Mouse (Mus musculus) lung, postnatal 36 days (tissue): ENCODE results near the gene Atxn1.

Experiments
- DNase-seq: peaks from one replicate; pipeline ENCODE4 v3.0.0; 2022; ENCODE audit warnings: mixed read lengths

The Atxn1 gene

DNA sequence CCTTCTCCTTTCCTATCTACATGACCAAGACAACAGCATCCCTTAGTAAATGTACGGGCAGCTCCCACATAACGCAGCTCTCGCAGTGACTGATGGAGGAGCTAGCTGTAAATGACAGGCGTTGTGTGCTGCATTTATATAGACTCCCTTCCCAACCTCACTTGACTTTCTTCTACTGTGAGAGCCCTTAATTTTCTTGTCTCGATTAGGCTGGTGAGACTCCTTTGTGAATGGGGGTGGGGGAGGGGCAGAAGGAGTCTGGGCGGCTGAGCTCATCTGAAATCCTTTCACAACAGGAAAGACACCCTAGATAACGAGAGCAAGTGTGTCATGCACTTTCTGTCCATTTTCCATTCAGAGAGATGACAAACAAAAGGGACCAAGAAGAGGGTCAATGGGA lies 344.5 kb downstream of the Atxn1 start:
- DNase-seq, result no peak

DNA sequence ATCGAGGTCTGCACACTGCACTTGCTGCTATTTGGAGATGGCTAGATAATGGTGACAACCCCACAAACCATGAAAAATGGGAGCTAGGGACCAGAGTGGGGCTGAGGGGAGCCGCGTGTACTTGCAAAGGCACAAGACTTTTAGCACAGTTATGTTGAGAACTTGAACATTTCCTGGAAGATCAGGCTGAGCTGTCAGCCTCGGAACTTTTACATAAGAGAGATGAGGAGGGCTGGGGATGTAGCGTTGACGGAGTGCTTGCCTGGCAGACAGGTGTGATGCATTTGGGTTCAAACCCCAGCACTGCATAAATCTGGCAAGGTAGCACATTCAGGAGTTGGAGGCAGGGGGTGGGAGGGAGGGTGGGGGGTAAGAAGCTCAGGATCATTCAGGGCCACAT lies 346.8 kb downstream of the Atxn1 start:
- no peak for DNase-seq

- no peak for DNase-seq
These were observed 350.0 kb downstream of the Atxn1 start for GRCm38 (mm10) chr13:45614762-45615161.

DNA sequence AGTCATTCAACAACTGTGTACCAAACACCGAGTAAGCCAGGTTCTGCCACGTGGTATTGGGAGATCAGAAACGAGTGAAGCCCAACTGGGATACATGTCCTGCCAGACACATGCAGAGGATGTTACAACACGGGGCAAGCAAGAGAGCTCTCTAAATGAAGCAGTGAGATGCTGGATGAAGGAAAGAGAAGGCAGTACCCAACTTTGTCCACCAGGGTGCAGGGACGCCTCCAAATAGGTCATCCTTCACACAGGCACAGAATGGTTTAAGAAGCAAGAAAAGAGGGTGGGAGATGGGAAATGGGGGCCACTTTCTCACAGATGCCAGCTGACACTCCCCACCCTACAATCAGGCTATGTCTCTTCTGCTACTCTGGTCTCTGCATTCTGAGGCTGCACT lies 351.5 kb downstream of the Atxn1 start:
- peak; percentile 58 for DNase-seq

DNA sequence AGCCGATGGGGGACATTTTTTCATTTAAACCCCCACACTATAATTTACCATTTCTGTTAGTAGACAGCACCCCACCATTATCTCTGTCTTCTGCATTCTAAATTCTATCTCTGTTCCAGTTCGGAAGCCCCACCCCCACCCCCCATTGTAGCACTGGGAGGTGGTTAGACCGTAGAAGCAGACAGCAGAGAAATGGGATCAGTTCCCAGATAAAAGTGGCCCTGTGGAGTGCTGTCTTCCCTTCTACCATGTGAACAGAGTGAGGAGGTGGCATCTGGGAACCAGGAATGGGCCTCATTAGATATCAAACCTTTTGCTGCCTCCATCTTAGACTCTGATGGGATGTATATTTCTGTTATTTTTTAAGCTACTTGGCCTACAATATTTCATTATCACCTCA lies 353.3 kb downstream of the Atxn1 start:
- no peak for DNase-seq

DNA sequence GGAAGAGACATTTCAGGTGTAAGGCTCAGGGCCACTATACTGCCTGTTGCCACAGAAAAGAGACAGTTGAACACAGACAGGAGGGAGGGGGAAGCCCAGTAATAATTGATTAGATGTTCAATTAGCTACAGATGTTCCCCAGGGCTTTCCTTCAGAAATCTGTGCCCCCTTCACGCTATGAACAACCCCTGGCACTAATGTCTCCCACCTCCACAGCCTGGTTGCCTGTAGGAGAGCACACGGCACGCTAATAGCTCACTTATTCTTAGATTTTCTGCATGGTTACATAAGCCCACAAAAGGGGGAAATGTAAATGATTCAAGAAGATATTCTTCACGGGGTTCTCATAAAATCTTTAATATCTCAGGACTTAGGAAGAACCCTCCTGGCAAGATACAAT lies 355.3 kb downstream of the Atxn1 start:
- no peak for DNase-seq

DNA sequence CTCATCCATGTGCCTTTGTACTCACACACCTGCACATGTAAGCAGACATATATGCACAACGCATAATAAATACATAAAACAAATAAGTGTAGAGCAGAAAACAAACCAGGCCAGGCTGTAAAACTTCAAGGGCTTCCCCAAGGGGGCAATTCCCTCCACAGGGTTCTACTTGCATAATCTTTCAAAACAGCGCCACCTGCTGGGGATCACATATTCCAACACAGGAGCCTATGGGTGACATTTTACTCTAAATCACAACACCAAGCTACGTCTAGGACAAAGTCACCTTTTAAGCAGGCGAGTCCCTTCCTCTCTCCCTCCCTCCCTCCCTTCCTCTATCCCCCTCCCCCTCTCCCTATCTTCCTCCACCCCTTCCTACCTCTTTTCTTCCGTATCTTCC lies 356.2 kb downstream of the Atxn1 start:
- DNase-seq, result no peak

- DNase-seq, result no peak
These were observed 356.9 kb downstream of the Atxn1 start for GRCm38 (mm10) chr13:45607946-45608345.

DNA sequence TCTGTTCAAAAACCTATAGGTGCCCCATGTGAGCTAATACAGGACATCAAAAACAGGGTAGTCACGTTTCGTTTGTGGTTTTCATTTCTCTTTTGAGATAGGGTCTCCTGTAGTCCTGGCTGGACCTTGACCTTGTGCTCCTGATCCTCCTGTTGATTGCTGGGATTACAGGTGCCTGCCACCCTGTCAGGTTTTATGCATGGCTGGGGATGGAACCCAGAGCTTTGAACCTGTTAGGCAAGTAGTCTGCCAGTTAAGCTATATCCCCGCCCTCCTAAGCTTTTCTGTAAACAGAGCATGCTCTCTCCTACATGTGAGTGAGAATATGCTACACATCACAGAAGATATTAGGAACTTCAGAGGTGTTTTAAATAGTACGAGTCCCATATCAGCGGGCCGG lies 361.2 kb downstream of the Atxn1 start:
- no peak for DNase-seq

GRCm38 (mm10) chr13:45600443-45600842 lies 364.4 kb downstream of the Atxn1 start:
- DNase-seq, result no peak

GRCm38 (mm10) chr13:45599831-45600230 lies 365.0 kb downstream of the Atxn1 start:
- DNase-seq, result no peak

DNA sequence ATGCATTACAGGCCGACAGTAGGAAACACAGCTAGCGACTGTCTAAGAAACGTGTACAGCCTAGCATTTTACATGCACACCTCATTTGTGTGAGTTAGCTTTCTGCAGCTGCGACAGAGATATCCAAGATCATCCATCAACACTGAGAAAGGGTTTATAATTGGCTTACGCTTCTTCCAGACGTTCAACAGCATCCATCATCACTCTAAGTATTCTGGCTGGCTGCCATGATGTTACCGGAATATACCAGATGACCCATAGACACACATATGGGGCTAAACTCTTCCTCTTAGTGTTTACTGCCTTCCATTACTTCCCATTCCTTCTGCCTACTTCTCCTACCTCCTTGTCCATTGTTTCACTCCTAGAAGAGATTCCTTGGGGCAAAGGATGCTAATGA lies 369.4 kb downstream of the Atxn1 start:
- no peak for DNase-seq

DNA sequence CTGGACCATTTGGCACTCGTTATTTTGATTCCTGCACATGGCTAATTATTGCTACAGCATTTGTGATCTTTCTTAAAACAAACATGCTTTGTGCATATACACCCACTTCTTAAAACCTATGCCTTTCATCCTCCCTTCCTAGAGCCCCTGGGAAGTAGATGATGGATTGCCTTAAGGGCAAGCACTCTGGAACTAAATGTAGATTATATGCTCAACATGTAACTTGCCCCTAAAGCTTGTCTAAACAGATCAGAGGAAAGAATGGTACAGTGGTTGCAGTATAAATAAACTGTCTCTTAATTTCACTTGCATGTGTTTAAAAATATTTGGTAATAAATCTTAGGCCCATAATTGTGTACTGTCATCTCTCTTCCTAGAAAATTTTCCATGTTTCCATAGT lies 370.9 kb downstream of the Atxn1 start:
- no peak for DNase-seq

DNA sequence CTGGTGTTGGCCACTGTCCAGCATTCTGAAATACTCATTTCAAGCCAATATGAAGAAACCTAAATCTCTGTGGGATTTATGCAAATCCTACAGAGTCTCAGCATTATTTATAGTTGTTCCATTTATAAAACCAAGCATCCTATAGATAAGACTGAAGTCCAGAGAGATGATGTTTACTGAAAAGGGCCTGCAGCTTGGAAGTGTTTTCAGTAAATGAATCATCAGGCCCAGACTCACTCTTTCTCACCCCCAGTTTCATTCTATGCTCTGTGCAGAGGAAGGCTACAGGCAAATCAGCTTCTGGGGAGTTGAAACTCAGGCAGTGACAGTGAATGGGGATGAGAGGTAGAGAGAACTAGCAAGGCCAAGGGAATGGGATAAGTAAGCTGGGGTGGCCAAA lies 373.9 kb downstream of the Atxn1 start:
- DNase-seq, result no peak

- no peak for DNase-seq
These were observed 381.7 kb downstream of the Atxn1 start for GRCm38 (mm10) chr13:45583061-45583460.

DNA sequence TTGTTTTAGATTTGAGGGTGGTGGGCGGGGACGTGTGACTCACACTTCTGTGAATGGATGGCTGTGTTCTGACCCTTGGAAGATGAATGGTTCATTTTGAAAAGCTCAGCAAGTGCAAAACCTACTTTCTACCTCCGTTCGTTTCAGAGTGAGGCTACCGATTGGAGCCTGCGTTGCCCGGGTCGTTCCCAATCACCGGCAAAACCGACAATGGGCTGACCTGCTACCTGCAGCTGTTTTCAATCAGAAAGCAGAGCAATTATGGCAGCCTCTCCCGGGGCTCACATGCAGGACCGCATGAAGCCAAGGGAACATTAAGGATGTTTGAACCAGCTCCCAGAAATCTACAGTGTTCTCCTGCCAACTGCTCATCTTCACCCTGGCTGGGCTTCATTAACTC lies 382.5 kb downstream of the Atxn1 start:
- DNase-seq, result no peak

DNA sequence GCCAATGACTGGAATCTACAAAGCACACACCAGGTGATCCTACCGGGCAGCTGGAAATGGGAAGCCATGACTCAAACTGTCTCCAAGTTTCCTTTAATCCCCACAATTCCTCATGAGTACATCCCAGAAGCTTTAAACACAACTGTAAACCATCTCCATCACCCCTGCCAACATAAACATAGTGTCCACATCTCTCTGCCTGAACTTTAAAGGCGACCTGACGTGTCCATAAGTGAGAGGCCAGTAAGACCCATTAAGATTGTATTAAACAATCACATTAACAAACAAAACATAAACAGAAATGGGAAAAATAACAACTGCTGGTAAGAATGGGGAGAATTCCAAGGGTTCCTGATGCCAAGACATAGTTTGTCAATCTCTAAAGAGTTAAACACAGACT lies 385.1 kb downstream of the Atxn1 start:
- no peak for DNase-seq

DNA sequence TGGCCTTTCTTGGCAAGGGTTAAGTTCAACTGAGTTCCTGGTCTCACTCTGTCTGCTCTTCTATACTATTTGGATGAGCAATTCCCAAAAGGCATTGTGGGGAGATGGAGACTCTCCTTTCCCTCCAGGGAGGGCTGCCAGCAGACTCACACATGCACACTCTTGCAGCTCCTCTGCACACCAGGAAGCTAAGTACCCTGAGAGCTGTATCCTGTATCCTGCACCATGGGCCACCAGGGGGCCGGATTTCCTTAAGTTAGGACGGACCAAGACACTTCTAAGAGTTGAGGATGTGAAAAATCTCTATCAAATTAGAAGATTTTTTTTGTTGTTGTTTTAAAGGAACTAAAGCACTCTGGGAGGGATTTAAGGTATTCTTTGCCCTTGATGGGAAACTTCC lies 387.0 kb downstream of the Atxn1 start:
- DNase-seq, result peak; percentile 38

GRCm38 (mm10) chr13:45577366-45577765 lies 387.4 kb downstream of the Atxn1 start:
- no peak for DNase-seq

DNA sequence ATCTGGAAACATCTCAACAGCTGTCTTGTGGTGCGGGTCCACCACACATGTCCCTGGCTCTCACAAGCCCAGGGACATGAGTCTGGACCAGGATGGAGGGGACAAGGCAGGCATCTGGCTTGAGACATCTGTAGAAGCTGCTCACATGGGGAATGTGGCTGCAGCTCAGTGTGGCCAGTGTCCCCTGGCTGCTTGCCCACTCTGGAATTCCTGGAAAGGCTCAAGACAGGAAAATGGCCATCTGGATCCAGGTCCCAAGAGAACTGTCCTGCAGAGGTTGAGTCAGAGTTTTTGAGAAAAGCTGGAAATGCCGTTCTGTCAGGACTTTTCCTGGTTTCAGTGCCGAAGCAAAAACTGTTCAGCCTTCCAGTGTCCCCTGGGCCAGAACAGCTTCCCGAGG lies 388.6 kb downstream of the Atxn1 start:
- peak; percentile 72 for DNase-seq

DNA sequence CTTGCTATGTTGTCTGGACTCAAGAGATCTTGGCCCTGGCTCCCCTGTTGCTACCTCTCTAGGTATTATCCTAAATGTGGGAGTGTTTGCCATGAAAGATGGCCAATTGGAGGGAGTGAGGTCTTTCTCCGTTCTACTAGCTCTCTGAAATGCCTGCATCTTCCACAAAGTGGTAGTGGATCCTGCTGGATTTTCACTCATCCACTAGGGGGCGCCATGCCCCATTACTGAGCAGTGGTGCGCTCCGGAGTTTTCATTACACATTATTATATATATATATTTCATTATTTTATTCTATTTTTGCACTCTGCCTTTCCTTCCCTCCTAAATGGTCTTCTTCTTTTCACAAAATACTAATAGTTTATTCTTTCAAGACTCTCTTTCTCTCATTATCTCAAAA lies 392.0 kb downstream of the Atxn1 start:
- peak; percentile 72 for DNase-seq

DNA sequence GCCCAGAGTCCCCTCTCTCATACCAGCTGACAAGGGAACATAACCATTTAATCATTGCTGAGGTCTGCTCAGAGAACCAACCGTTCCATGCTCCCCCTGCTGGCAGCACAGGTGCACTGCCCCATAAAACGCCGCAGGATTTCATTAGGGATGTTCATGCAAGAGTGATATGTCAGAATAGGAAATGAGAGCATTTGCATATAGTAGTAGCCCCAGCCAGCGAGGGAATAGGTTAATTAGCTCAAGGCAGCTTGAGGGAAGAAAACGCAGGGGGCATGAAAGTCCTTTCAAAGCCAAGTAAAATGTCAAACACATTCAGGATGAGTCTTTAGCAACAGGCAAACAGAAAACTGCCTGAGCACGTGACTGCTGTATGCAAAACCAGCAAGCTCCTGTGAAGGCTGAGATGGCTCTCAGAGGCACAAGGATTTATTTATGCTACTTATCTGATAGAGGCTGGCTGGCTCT lies 393.0 kb downstream of the Atxn1 start:
- peak; percentile 84 for DNase-seq

DNA sequence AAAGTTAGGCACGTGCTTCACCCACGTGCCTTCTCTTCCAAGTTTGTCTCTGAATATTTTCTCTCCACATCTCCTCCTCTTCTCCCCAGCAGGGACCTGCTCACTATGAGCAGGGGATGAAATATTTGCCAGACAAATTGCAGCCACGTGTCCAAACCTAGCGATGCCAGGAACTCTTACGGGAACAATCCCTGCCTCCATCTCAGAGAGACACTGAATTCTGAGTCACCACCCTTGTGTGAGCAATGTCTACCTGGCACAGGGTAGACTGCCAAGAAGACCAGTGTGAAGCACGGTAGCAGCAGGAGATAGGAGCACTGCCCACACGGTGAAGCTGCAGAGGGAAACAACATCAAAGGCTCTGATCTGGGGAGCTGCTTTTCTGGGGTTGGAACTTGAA lies 394.9 kb downstream of the Atxn1 start:
- DNase-seq, result no peak

DNA sequence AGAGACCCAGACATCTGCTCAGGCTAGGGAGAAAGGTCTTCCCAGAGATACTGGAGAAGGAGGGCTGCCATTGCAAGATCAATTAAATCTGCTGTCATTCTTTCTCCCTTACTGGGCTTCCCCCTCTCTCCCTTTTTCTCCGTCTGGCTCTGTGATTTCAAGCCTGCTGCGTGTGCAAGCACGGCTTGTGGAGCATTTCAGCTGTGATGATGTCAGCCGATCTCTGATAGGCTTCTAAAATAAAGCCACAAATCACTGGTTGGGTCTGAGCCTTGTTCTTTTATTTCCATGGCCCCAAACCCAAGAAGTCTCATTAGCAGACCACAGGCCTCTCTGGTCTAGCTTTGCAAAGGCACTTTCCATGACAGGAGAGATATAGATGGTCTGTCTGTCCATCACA lies 399.9 kb downstream of the Atxn1 start:
- no peak for DNase-seq

DNA sequence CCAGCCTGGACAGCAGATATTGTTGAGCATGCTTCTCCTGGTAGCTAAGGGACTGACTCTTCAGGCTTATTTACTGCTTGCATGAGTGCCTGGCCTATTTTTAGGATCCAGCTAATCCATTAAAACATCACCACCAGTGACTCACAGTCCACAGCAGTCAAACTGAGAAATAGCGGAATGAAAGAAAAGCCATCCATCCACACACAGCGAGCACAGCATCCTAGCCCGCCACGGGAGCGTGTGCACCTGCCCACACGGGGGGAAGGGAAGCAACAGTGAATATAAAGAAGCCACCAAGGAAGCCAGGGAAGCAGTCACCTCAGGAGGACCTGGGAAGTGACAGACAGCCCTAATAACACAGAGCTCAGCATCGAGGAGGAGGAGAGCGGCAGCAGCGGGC lies 402.8 kb downstream of the Atxn1 start:
- no peak for DNase-seq

DNA sequence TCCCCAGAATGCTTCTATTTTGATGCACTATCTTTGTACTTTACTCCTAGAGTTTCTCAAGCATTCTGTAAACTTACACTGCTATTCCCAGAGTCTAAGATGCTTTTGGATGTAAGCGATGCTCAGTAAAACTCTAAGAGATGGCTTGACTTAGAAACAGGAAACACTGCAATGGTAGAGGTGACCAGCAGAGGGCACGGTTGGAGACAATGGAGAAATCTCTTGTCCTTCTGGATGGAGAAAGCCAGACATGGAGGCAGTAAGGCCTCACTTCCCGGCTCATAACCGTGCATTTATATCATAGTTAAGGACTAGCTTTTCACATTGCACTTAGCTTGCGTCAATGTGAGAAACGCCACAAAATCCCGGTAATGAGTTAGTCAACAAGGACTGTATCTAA lies 404.3 kb downstream of the Atxn1 start:
- DNase-seq, result no peak
